In the genomic region with DNA sequence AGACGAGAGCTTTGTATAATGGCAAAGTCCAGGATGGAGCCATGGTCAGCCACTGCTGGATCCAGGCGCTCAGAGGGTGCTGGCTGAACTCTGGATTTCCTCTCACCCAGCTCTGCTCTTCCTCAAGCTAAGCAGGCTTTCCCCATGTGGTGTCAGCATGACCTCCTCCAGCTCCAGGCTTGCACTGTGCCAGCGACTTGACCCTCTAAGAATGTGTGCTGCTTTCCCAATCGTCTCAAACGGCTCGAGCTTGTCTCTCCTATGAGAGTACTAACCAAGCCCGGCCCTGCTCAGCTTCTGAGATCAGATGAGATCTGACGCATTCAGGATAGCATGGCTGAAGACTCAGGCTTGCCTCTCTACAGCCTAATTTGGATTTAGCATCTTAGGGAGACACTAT, we compare ENCODE assay signal across 9 mouse cellular contexts.
A peak's percentile ranks its signal among the peaks of the same experiment; 100 is the strongest.
DNase-seq lines count a peak whose midpoint lies in the region.
"Had no signal": no experiment of that assay in that cellular context is flagged by ENCODE, and none has a peak within 500 bp of the region (broad histone marks: within the 10 kb centered on the region; RNA-seq: fewer than 3 reads in every experiment).

No protein-coding gene starts in this region.

- DNase-seq in cerebellum, postnatal 10 days = peak; percentile 11 to 20
- no peak for DNase-seq in cerebellum, adult 18-20 months
- DNase-seq in urinary bladder, adult 18-20 months (ENCODE audit: low spot score in 2 of 2) = peak; percentile 26 to 60
- DNase-seq in urinary bladder, postnatal 10 days (ENCODE audit: low spot score) = no peak
- peak; percentile 70 for DNase-seq in lung, postnatal 36 days
- no peak for DNase-seq in T-cell, adult 2 months (ENCODE audit: low spot score)
- DNase-seq in thymus, postnatal 10 days (ENCODE audit: low spot score in 2 of 2) = no peak
- DNase-seq in cerebellum, adult 8-10 months = no peak
- DNase-seq: thymus, adult 18-20 months had no signal

Comparison
In these comparisons a context has a peak if more than half of its experiments do, and no peak if none do; other contexts are left out.
1. DNase-seq: peak in cerebellum, postnatal 10 days (2 of 2), urinary bladder, adult 18-20 months (2 of 2) and lung, postnatal 36 days (single experiment); none in cerebellum, adult 18-20 months (0 of 2), urinary bladder, postnatal 10 days (single experiment), T-cell, adult 2 months (single experiment), thymus, postnatal 10 days (0 of 2) and cerebellum, adult 8-10 months (single experiment).